Mouse (Mus musculus) heart, postnatal 0 days (tissue): Measurements from ENCODE around the gene Hcrtr2. TPM values are rescaled to one million over a fixed set of nuclear protein-coding genes. Genes with fewer than 3 reads are reported as not detected.

Experiments used
- ATAC-seq: fragments of 200-750 bp; cut with Nextera tagmentation; 2 replicates; pipeline ENCODE4 v1.8.0; 2017; ENCODE audit warnings: low read depth, moderate number of reproducible peaks, moderate library complexity; ENCODE audit not compliant: insufficient read depth
- DNase-seq: peaks from one replicate; pipeline ENCODE4 v3.0.0-alpha.2; 2016; ENCODE audit warnings: low spot score
- H3K27ac ChIP-seq: fragments of 300-500 bp; sonication (generic); 2 replicates; pipeline ENCODE4 v1.5.1; 2014; ENCODE audit warnings: low read depth, mild to moderate bottlenecking
- H3K27me3 ChIP-seq: fragments of 300-500 bp; sonication (generic); 2 replicates; pipeline ENCODE4 v1.6.1; 2014; ENCODE audit warnings: low read length, mixed read lengths; ENCODE audit not compliant: control insufficient read depth, insufficient read depth
- H3K36me3 ChIP-seq: fragments of 300-500 bp; sonication (generic); replicated peaks from 2 replicates; pipeline ENCODE4 v1.6.1; 2014; ENCODE audit warnings: low read length, mixed read lengths; ENCODE audit not compliant: control insufficient read depth, insufficient read depth
- H3K4me1 ChIP-seq: fragments of 300-500 bp; sonication (generic); 2 replicates; pipeline ENCODE4 v1.6.1; 2014; ENCODE audit warnings: antibody characterized with exemption; ENCODE audit not compliant: control insufficient read depth, insufficient read depth
- H3K4me2 ChIP-seq: fragments of 300-500 bp; sonication (generic); 2 replicates; pipeline ENCODE4 v1.6.1; 2014; ENCODE audit warnings: low read depth, mild to moderate bottlenecking, low read length, moderate library complexity
- H3K4me3 ChIP-seq: fragments of 300-500 bp; sonication (generic); 2 replicates; pipeline ENCODE4 v1.5.1; 2014; ENCODE audit warnings: low read depth, low read length
- H3K9ac ChIP-seq: fragments of 300-500 bp; sonication (generic); replicated peaks from 2 replicates; pipeline ENCODE4 v1.6.1; 2014; ENCODE audit warnings: low read depth, low read length, mixed read lengths
- H3K9me3 ChIP-seq: fragments of 300-500 bp; sonication (generic); replicated peaks from 2 replicates; pipeline ENCODE4 v1.6.1; 2016; ENCODE audit warnings: low read length; ENCODE audit not compliant: control insufficient read depth
- CTCF ChIP-seq: IDR thresholded peaks from 2 replicates; pipeline ENCODE4 v1.5.1; 2016; ENCODE audit warnings: antibody characterized with exemption, control low read depth, low read depth
- EP300 ChIP-seq: IDR thresholded peaks from 2 replicates; pipeline ENCODE4 v1.6.1; 2016; ENCODE audit warnings: antibody characterized with exemption, low read depth
- WGBS: fragments of 180-500 bp; shearing (Covaris S2); extraction: QIAGEN DNeasy Blood & Tissue Kit; methylation state at CpG from one replicate; pipeline ENCODE4 v1.1.7; 2014; 5-methylcytosine and 5-hydroxymethylcytosine counted together
- polyA plus RNA-seq: library from polyadenylated mRNA; unstranded; fragments of >200 nt; fragmentation: Nextera tagmentation; extraction: Ambion mirVana; gene quantifications from 2 replicates; pipeline ENCODE4 v1.2.1, GENCODE M21; 2015
- total RNA-seq: library from RNA; depleted of rRNA; stranded (reverse); fragments of >200 nt; gene quantifications from 2 replicates; pipeline ENCODE4 v1.2.3, GENCODE M21; 2014; ENCODE audit warnings: low replicate concordance; rRNA removed

Hcrtr2 gene
- total RNA-seq, result not detected in 2 replicates
- polyA plus RNA-seq, result not detected in 2 replicates

DNA sequence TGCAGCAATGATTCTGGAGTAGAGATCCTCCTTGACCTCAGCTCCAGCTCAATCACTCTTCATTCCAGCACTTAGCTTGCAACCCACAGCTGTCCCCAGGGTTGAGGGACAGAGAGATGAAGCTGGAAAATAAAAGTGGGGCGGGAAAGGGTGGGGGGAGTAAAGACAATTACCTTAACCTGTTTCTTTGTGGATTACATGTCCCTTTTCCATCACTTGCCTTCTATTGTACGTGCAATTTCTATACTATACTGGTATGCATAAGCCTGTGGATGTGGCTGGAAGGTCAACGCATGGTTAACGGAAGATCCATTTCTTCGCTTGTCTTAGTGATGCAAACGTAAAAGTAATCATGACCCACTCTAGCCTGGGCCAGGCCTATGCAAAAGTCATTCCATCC lies at the start of gene Hcrtr2:
Gene Hcrtr2, minus strand, starts transcription at position 101 of the 400 bp plus-strand sequence.
- DNase-seq, result no peak
- Histone ChIP-seq H3K4me3 (peak within 1 kb of the TSS; percentile 45), H3K4me1 (no peaks in the 10 kb centered on the region), H3K9ac (no peak within 1 kb of the TSS), H3K27ac (no peak within 1 kb of the TSS), H3K4me2 (peak within 1 kb of the TSS; percentile 83), H3K27me3 (peaks cover 28% of the 10 kb centered on the region), H3K9me3 (no peaks in the 10 kb centered on the region), H3K36me3 (no peaks in the 10 kb centered on the region)
- TF ChIP-seq EP300, result no peak
- no peak for TF ChIP-seq CTCF
- no peak for ATAC-seq
- 75% methylated on average over 6 of the region's 6 CpGs for WGBS

DNA sequence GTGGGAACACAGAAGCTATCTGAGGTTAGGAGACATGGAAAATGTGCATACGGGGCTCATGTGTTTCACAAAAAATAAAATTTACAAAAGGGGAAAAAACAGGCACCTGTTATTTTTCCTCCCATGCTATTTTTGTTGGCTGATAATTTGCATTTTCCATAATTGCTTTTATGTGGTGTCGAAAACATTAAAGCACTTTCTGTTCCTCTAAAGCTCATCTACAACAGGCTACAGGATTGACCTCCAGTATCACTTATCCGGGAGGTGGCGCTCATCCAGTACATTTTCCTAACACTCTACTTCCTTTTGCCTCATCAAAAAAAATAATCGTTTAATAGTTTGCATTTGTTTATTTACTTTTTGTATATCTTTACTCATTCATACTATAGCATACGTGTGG lies 41.2 kb upstream of the Hcrtr2 start:
- H3K4me3 ChIP-seq, result no peak overlapping the region
- 80% methylated on average over 6 of the region's 6 CpGs for WGBS
- no peaks in the 10 kb centered on the region for H3K36me3 ChIP-seq
- no peak for TF ChIP-seq EP300
- no peak for TF ChIP-seq CTCF
- H3K4me2 ChIP-seq, result no peak overlapping the region
- DNase-seq, result no peak
- H3K9ac ChIP-seq, result no peak overlapping the region
- no peaks in the 10 kb centered on the region for H3K4me1 ChIP-seq
- ATAC-seq, result no peak
- no peak overlapping the region for H3K27ac ChIP-seq
- H3K9me3 ChIP-seq, result no peaks in the 10 kb centered on the region
- H3K27me3 ChIP-seq, result no peaks in the 10 kb centered on the region

DNA sequence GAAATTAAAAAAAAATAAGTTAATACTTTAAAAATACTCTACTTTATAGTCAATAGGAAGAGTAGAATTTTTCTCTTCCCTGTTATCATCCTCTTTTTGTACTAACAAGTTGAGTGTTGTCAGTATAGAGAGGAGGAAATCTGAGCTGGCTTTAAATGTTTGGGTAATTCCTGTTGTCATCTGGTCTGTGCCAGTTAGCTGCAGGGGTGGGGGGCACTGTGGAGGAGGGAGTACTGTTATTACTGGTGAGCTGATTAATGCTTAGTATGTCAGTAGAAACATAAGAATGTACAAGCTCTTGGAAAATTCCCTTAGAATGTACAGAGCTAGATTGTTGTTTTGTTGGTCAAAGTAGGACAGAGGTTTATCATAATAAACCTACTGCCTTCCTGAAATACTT lies 36.7 kb upstream of the Hcrtr2 start:
- no peak for TF ChIP-seq EP300
- no peak for TF ChIP-seq CTCF
- Histone ChIP-seq H3K9me3 (no peaks in the 10 kb centered on the region), H3K4me1 (no peaks in the 10 kb centered on the region), H3K27me3 (no peaks in the 10 kb centered on the region), H3K27ac (no peak overlapping the region), H3K36me3 (no peaks in the 10 kb centered on the region), H3K4me2 (no peak overlapping the region), H3K4me3 (no peak overlapping the region), H3K9ac (no peak overlapping the region)
- DNase-seq (no peak), ATAC-seq (no peak)

DNA sequence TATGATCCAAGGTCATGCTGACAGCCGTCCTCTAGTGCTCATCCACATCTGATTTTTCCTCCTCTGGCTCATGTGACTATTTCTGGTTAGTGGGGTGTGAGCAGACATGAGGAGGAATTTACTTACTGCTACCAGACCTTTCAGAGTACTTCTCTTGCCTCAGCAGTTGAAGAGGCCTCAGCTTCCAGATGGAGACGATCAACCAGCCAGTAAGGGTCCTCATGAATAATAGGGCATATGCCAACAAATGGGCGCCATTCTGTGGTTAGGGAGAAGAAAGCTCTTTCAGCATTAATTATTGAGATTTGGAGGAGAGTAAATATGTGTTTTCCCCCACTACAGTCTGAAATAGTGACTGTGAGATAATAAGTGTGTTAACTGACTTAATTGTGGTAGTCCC lies 28.7 kb upstream of the Hcrtr2 start:
- Histone ChIP-seq H3K4me1 (no peaks in the 10 kb centered on the region), H3K9ac (no peak overlapping the region), H3K27me3 (no peaks in the 10 kb centered on the region), H3K27ac (no peak overlapping the region), H3K36me3 (no peaks in the 10 kb centered on the region), H3K4me3 (no peak overlapping the region), H3K9me3 (no peaks in the 10 kb centered on the region), H3K4me2 (no peak overlapping the region)
- DNase-seq (no peak), ATAC-seq (no peak)
- WGBS, result 55% methylated on average over 3 of the region's 3 CpGs
- TF ChIP-seq EP300, result no peak
- no peak for TF ChIP-seq CTCF

DNA sequence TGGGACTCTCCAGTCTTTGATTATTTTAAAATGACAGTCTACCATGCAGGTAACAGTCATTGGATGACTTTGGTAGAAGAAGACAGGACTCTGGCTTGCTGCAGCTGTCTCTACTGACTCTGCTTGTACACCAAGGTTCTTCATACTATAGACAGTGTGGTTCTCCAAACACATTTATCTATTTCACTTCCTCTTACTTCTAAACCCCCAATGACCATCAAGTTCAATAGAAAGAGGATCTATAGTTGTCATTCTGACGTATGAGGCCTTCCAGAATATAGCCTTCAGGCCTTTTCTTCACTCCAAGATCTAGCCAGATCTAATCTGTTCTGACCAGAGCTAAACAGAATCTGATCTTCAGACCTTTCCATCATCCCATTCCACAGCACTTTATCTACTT lies 23.6 kb upstream of the Hcrtr2 start:
- 75% methylated on average over 1 of the region's 1 CpGs for WGBS
- H3K4me3 ChIP-seq, result no peak overlapping the region
- H3K27me3 ChIP-seq, result no peaks in the 10 kb centered on the region
- H3K4me2 ChIP-seq, result no peak overlapping the region
- H3K9ac ChIP-seq, result no peak overlapping the region
- H3K4me1 ChIP-seq, result no peaks in the 10 kb centered on the region
- ATAC-seq (no peak), DNase-seq (no peak)
- H3K9me3 ChIP-seq, result no peaks in the 10 kb centered on the region
- no peaks in the 10 kb centered on the region for H3K36me3 ChIP-seq
- no peak overlapping the region for H3K27ac ChIP-seq
- TF ChIP-seq EP300, result no peak
- TF ChIP-seq CTCF, result no peak

DNA sequence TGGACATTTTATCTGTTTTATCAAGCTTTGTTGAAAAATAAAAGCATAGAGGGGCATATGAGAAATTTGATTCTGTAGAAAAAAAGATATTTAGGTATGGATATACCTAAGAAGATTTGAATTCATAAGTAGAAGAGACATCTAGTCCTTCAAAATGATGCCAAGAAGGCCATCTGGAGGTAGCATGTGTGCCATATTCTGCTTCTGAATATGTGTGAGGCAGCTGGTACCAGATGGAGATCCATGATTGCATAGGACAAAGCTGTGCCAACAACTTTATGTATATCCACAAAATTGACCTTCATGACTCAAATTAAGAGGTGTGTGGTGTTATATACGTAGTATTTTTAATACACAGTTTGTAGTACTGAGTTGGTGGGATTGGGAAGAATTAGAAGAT lies 7.4 kb upstream of the Hcrtr2 start:
- Histone ChIP-seq H3K9me3 (no peaks in the 10 kb centered on the region), H3K27ac (no peak overlapping the region), H3K9ac (no peak overlapping the region), H3K27me3 (no peaks in the 10 kb centered on the region), H3K36me3 (no peaks in the 10 kb centered on the region), H3K4me1 (no peaks in the 10 kb centered on the region), H3K4me2 (no peak overlapping the region), H3K4me3 (no peak overlapping the region)
- no peak for ATAC-seq
- no peak for DNase-seq
- WGBS, result 77% methylated on average over 1 of the region's 1 CpGs
- TF ChIP-seq CTCF, result no peak
- TF ChIP-seq EP300, result no peak
